ENCODE assay signal across 17 mouse cellular contexts in the genomic region with DNA sequence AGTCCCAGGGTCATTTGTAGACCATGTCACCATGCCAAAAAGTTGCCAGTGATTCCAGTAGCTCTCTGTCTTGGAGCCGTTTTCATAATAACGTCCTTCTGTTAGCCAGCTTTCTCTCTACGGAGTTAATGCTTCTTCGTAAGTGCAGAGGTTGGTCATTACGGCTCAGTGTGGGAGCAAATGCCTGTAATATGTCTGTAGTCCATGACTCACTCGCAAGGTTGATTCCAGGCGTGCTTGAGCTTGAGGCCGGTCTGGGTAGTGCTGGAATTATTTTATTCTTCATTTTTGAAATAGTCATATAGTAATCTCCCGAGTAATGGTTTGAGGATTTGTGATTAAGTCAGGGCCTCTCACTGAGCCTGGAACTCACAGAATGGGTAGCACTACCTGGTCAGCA. TPM values are rescaled to one million over a fixed set of nuclear protein-coding genes. Genes with fewer than 3 reads are reported as not detected.
A peak's percentile ranks its signal among the peaks of the same experiment; 100 is the strongest.
DNase-seq lines count a peak whose midpoint lies in the region; ATAC-seq and TF ChIP-seq lines count a peak whose summit lies in the region.
"Had no signal": no experiment of that assay in that cellular context is flagged by ENCODE, and none has a peak within 500 bp of the region (broad histone marks: within the 10 kb centered on the region; RNA-seq: fewer than 3 reads in every experiment).

No protein-coding gene starts in this region.

- ATAC-seq in heart, embryonic 15.5 days (replicated peaks; ENCODE audit: insufficient number of reproducible peaks, insufficient read depth, low FRiP score, low read depth) = no peak
- peak; percentile 66; the same call in 1 of the 2 replicates for ATAC-seq in stomach, postnatal 0 days (ENCODE audit: low FRiP score, low TSS enrichment)
- no peak for ATAC-seq in erythroid progenitor cell, adult 5-6 weeks (replicated peaks; ENCODE audit: low FRiP score, poor library complexity, severe bottlenecking)
- ATAC-seq: inflammation-experienced regulatory T-cells, adult 6 months; liver, embryonic 12.5 days had no signal

- no peaks in the 10 kb centered on the region for H3K36me3 ChIP-seq in heart, embryonic 15.5 days
- no peaks in the 10 kb centered on the region for H3K36me3 ChIP-seq in stomach, postnatal 0 days (ENCODE audit: control insufficient read depth, insufficient read depth, low read length)
- H3K36me3 ChIP-seq: liver, embryonic 12.5 days had no signal

- TF ChIP-seq EP300 in stomach, postnatal 0 days (optimal IDR thresholded peaks at IDR 0.05) = no peak

- 54% methylated on average over 9 of the region's 9 CpGs for WGBS in heart, embryonic 15.5 days
- 43% methylated on average over 9 of the region's 9 CpGs for WGBS in stomach, postnatal 0 days

- H3K4me1 ChIP-seq in heart, embryonic 15.5 days (replicated peaks) = peaks cover 57% of the 10 kb centered on the region
- H3K4me1 ChIP-seq in stomach, postnatal 0 days (replicated peaks; ENCODE audit: control insufficient read depth, insufficient read depth) = peaks cover 3% of the 10 kb centered on the region

- DNase-seq in adrenal gland, adult 2 months = peak; percentile 61
- DNase-seq in adrenal gland, postnatal 4 days (ENCODE audit: low spot score in 2 of 2) = no peak
- DNase-seq in heart, postnatal 25 days (ENCODE audit: low spot score) = no peak
- DNase-seq in urinary bladder, postnatal 14 days (ENCODE audit: low spot score) = peak; percentile 33
- DNase-seq in urinary bladder, adult 18-20 months (ENCODE audit: low spot score in 2 of 2) = no peak
- no peak for DNase-seq in stomach, postnatal 0 days (ENCODE audit: low spot score)
- DNase-seq: adrenal gland, postnatal 25 days; cerebellum, adult 9-10 months; gastrocnemius, postnatal 10 days; kidney, postnatal 14 days; midbrain, embryonic 14.5 days; right cerebral cortex, adult 18-20 months had no signal

- peak overlapping the region; percentile 31; the same call in 1 of the 2 replicates for H3K4me2 ChIP-seq in heart, embryonic 15.5 days
- H3K4me2 ChIP-seq in stomach, postnatal 0 days (replicated peaks; ENCODE audit: low read depth) = no peak overlapping the region
- H3K4me2 ChIP-seq: liver, embryonic 12.5 days had no signal

- peak overlapping the region; percentile 86 for H3K27ac ChIP-seq in heart, embryonic 15.5 days
- peak overlapping the region; percentile 63 for H3K27ac ChIP-seq in stomach, postnatal 0 days (replicated peaks)
- H3K27ac ChIP-seq: liver, embryonic 12.5 days; macrophage had no signal

- H3K4me3 ChIP-seq in heart, embryonic 15.5 days = no peak overlapping the region
- no peak overlapping the region for H3K4me3 ChIP-seq in stomach, postnatal 0 days (ENCODE audit: low read depth, low read length)
- H3K4me3 ChIP-seq: liver, embryonic 12.5 days had no signal

- no peak overlapping the region for H3K9ac ChIP-seq in heart, embryonic 15.5 days
- H3K9ac ChIP-seq in stomach, postnatal 0 days (ENCODE audit: low read length) = no peak overlapping the region
- H3K9ac ChIP-seq: liver, embryonic 12.5 days had no signal

- TF ChIP-seq CTCF in stomach, postnatal 0 days (IDR thresholded peaks at IDR 0.05; ENCODE audit: low read depth) = no peak

- intact Hi-C loops in heart, postnatal 25 days (cut with DNase I) = no loop called here

- no peaks in the 10 kb centered on the region for H3K27me3 ChIP-seq in heart, embryonic 15.5 days
- no peaks in the 10 kb centered on the region for H3K27me3 ChIP-seq in stomach, postnatal 0 days (ENCODE audit: control insufficient read depth, insufficient read depth, low read length)
- H3K27me3 ChIP-seq: liver, embryonic 12.5 days had no signal

- no peaks in the 10 kb centered on the region for H3K9me3 ChIP-seq in heart, embryonic 15.5 days (replicated peaks)
- H3K9me3 ChIP-seq in stomach, postnatal 0 days (ENCODE audit: control insufficient read depth, low read length) = no peaks in the 10 kb centered on the region
- H3K9me3 ChIP-seq: liver, embryonic 12.5 days had no signal

RNA-seq across cellular contexts. Expression of gene Fat1, which starts 43.4 kb away (rescaled TPM):
- total RNA-seq in adrenal gland, adult 2 months (2021) = 10 to 100 TPM; 39.9 to 75.4 TPM
- polyA plus RNA-seq in adrenal gland, adult 2 months (2012; rRNA removed) = 23.3 and 36.1 TPM in 2 replicates
- total RNA-seq in adrenal gland, postnatal 4 days (2021) = 10 to 100 TPM; 75.5 to 90.7 TPM
- polyA plus RNA-seq in heart, embryonic 15.5 days (2015; fragmentation: Nextera tagmentation; extraction: Ambion mirVana) = 10.9 and 11.9 TPM in 2 replicates
- 10 to 100 TPM; 18.8 to 19.0 TPM for total RNA-seq in heart, postnatal 25 days (2021)
- 8.6 and 9.4 TPM in 2 replicates for polyA plus RNA-seq in stomach, postnatal 0 days (2015; fragmentation: Nextera tagmentation; extraction: Ambion mirVana)
- total RNA-seq in erythroid progenitor cell, adult 5-6 weeks (2015; ENCODE audit: low replicate concordance) = 0.36 TPM in 1 of 2 replicates, not detected in the other
- total RNA-seq in erythroid progenitor cell, adult 5-6 weeks (2017; ENCODE audit: low replicate concordance) = 0.13 TPM in 1 of 2 replicates, not detected in the other
- polyA plus RNA-seq: inflammation-experienced regulatory T-cells, adult 6 months had no signal

Comparison
In these comparisons a context has a peak if more than half of its experiments do, and no peak if none do; other contexts are left out.
1. DNase-seq: peak in adrenal gland, adult 2 months (single experiment) and urinary bladder, postnatal 14 days (single experiment); none in adrenal gland, postnatal 4 days (0 of 2), heart, postnatal 25 days (single experiment), urinary bladder, adult 18-20 months (0 of 2) and stomach, postnatal 0 days (single experiment).
2. RNA of gene Fat1, which starts 43.4 kb away (total RNA-seq): 75.5 to 90.7 TPM in adrenal gland, postnatal 4 days, 39.9 to 75.4 TPM in adrenal gland, adult 2 months and 18.8 to 19.0 TPM in heart, postnatal 25 days; 0.13 to 0.36 TPM in erythroid progenitor cell, adult 5-6 weeks; every median in the first group is over 10 times any median in the second.